Mouse (Mus musculus) MEL (cell line): ENCODE measurements around the gene Zfp335. TPM values are rescaled to one million over a fixed set of nuclear protein-coding genes. Genes with fewer than 3 reads are reported as not detected.

Experiments used
- DNase-seq: peaks from one replicate; pipeline ENCODE4 v3.0.0; 2011; ENCODE audit warnings: low read depth, low spot score
- H3K27ac ChIP-seq: 2 replicates; pipeline ENCODE4 v1.5.1; 2012; ENCODE audit warnings: low read depth, mild to moderate bottlenecking, control low read depth, low read length, moderate library complexity; ENCODE audit not compliant: control insufficient read depth
- H3K27me3 ChIP-seq, 2 experiments: fragments of 150-350 bp in 1 of 2; sonication (generic) in 1 of 2; 2 replicates each; pipeline ENCODE4 v1.6.1; 2012; ENCODE audit warnings: low read length in 2 of 2, mild to moderate bottlenecking in 2 of 2, improper control_type of control experiment in 1 of 2, moderate library complexity in 1 of 2; ENCODE audit not compliant: insufficient read depth in 2 of 2, control insufficient read depth in 1 of 2
- H3K36me3 ChIP-seq, 2 experiments: 2 replicates each; pipeline ENCODE4 v1.6.1; 2012 to 2014; ENCODE audit warnings: low read length in 2 of 2, improper control_type of control experiment in 1 of 2, inconsistent platforms in 1 of 2, mild to moderate bottlenecking in 1 of 2; ENCODE audit not compliant: insufficient read depth in 2 of 2, control insufficient read depth in 1 of 2
- H3K4me1 ChIP-seq, 2 experiments: fragments of 150-350 bp in 1 of 2; sonication (generic) in 1 of 2; 2 replicates each; pipeline ENCODE4 v1.6.1; 2012; ENCODE audit warnings: low read length in 2 of 2, improper control_type of control experiment in 1 of 2, mild to moderate bottlenecking in 1 of 2; ENCODE audit not compliant: insufficient read depth in 2 of 2, control insufficient read depth in 1 of 2
- H3K4me3 ChIP-seq, 2 experiments: fragments of 150-350 bp in 1 of 2; sonication (generic) in 1 of 2; 2 replicates each; pipeline ENCODE4 v1.5.1; 2012; ENCODE audit warnings: low read depth in 2 of 2, low read length in 2 of 2, mild to moderate bottlenecking in 2 of 2, moderate library complexity in 2 of 2, control low read depth in 1 of 2, improper control_type of control experiment in 1 of 2; ENCODE audit not compliant: control insufficient read depth in 1 of 2, insufficient read depth in 1 of 2
- H3K79me2 ChIP-seq: 2 replicates; pipeline ENCODE4 v1.6.1; 2012; ENCODE audit warnings: mild to moderate bottlenecking, low read length, moderate library complexity; ENCODE audit not compliant: control insufficient read depth, poor library complexity, insufficient read depth
- H3K9ac ChIP-seq: 2 replicates; pipeline ENCODE4 v1.6.1; 2012; ENCODE audit warnings: low read depth, mild to moderate bottlenecking, control low read depth, low read length, moderate library complexity; ENCODE audit not compliant: control insufficient read depth, poor library complexity, severe bottlenecking
- H3K9me3 ChIP-seq: fragments of 150-350 bp; sonication (generic); replicated peaks from 2 replicates; pipeline ENCODE4 v1.6.1; 2012; ENCODE audit warnings: mild to moderate bottlenecking, low read length, improper control_type of control experiment, moderate library complexity; ENCODE audit not compliant: insufficient read depth
- BHLHE40 ChIP-seq: IDR thresholded peaks from 2 replicates; pipeline ENCODE4 v1.6.1; 2012; ENCODE audit warnings: low read depth, mild to moderate bottlenecking, inconsistent platforms, low read length, improper control_type of control experiment, borderline replicate concordance
- CHD1 ChIP-seq: IDR thresholded peaks from 2 replicates; pipeline ENCODE4 v1.6.1; 2012; ENCODE audit warnings: low read depth, mild to moderate bottlenecking, inconsistent platforms, low read length, improper control_type of control experiment
- CHD2 ChIP-seq: IDR thresholded peaks from 2 replicates; pipeline ENCODE4 v1.6.1; 2011; ENCODE audit warnings: low read length, improper control_type of control experiment
- EP300 ChIP-seq, 2 experiments: IDR thresholded peaks; 2 replicates each; pipeline ENCODE4 v1.6.1; 2011; ENCODE audit warnings: improper control_type of control experiment in 2 of 2, low read length in 2 of 2, low read depth in 1 of 2, mild to moderate bottlenecking in 1 of 2
- ETS1 ChIP-seq: IDR thresholded peaks from 2 replicates; pipeline ENCODE4 v1.6.1; 2012; ENCODE audit warnings: low read depth, mild to moderate bottlenecking, inconsistent platforms, low read length, improper control_type of control experiment, moderate library complexity
- GABPA ChIP-seq: IDR thresholded peaks from 2 replicates; pipeline ENCODE4 v1.6.1; 2012; ENCODE audit warnings: low read depth, mild to moderate bottlenecking, inconsistent platforms, low read length, improper control_type of control experiment, moderate library complexity
- GATA1 ChIP-seq: IDR thresholded peaks from 2 replicates; pipeline ENCODE4 v1.6.1; 2011; ENCODE audit warnings: low read depth, low read length, improper control_type of control experiment
- HCFC1 ChIP-seq: IDR thresholded peaks from 2 replicates; pipeline ENCODE4 v1.6.1; 2012; ENCODE audit warnings: low read depth, mild to moderate bottlenecking, inconsistent platforms, low read length, improper control_type of control experiment, moderate library complexity
- JUND ChIP-seq: IDR thresholded peaks from 2 replicates; pipeline ENCODE4 v1.6.1; 2011; ENCODE audit warnings: low read depth, mild to moderate bottlenecking, improper control_type of control experiment, low read length
- KAT2A ChIP-seq: conservative IDR thresholded peaks from 2 replicates; pipeline ENCODE4 v1.6.1; 2012; ENCODE audit warnings: low read depth, low read length, improper control_type of control experiment, inconsistent platforms
- MEF2A ChIP-seq: IDR thresholded peaks from 2 replicates; pipeline ENCODE4 v1.6.1; 2014; ENCODE audit warnings: low read depth, mild to moderate bottlenecking, inconsistent platforms, low read length, improper control_type of control experiment; ENCODE audit not compliant: poor library complexity, insufficient replicate concordance, severe bottlenecking; ENCODE audit errors: extremely low read depth
- MXI1 ChIP-seq: IDR thresholded peaks from 2 replicates; pipeline ENCODE4 v1.6.1; 2011; ENCODE audit warnings: mild to moderate bottlenecking, low read depth, low read length, improper control_type of control experiment
- NELFE ChIP-seq: IDR thresholded peaks from 2 replicates; pipeline ENCODE4 v1.6.1; 2011; ENCODE audit warnings: low read depth, low read length, improper control_type of control experiment
- NRF1 ChIP-seq: IDR thresholded peaks from 2 replicates; pipeline ENCODE4 v1.6.1; 2014; ENCODE audit warnings: low read depth, mild to moderate bottlenecking, inconsistent platforms, low read length, improper control_type of control experiment, moderate library complexity; ENCODE audit not compliant: poor library complexity, insufficient read depth, severe bottlenecking
- POLR2A ChIP-seq, 2 experiments: IDR thresholded peaks; 2 replicates each; pipeline ENCODE4 v1.6.1; 2011 to 2012; ENCODE audit warnings: low read length in 2 of 2, mild to moderate bottlenecking in 2 of 2, control low read depth in 1 of 2, improper control_type of control experiment in 1 of 2, low read depth in 1 of 2, moderate library complexity in 1 of 2; ENCODE audit not compliant: control insufficient read depth in 1 of 2, insufficient read depth in 1 of 2, poor library complexity in 1 of 2
- POLR2AphosphoS2 ChIP-seq: IDR thresholded peaks from 2 replicates; pipeline ENCODE4 v1.6.1; 2011; ENCODE audit warnings: low read length, improper control_type of control experiment
- RCOR1 ChIP-seq: IDR thresholded peaks from 2 replicates; pipeline ENCODE4 v1.6.1; 2012; ENCODE audit warnings: low read depth, mild to moderate bottlenecking, inconsistent platforms, low read length, improper control_type of control experiment
- SMC3 ChIP-seq: IDR thresholded peaks from 2 replicates; pipeline ENCODE4 v1.6.1; 2011; ENCODE audit warnings: low read depth, low read length, improper control_type of control experiment
- TAL1 ChIP-seq: IDR thresholded peaks from 2 replicates; pipeline ENCODE4 v1.6.1; 2012; ENCODE audit warnings: mild to moderate bottlenecking, inconsistent platforms, low read length, moderate library complexity, mixed read lengths
- TBP ChIP-seq: IDR thresholded peaks from 2 replicates; pipeline ENCODE4 v1.8.0; 2011; ENCODE audit warnings: low read depth, low read length, improper control_type of control experiment
- TCF12 ChIP-seq: IDR thresholded peaks from 2 replicates; pipeline ENCODE4 v1.6.1; 2014; ENCODE audit warnings: low read depth, mild to moderate bottlenecking, inconsistent platforms, low read length, improper control_type of control experiment, moderate library complexity
- USF1 ChIP-seq: IDR thresholded peaks from 2 replicates; pipeline ENCODE4 v1.6.1; 2014; ENCODE audit warnings: low read depth, mild to moderate bottlenecking, inconsistent platforms, low read length, improper control_type of control experiment, moderate library complexity
- ZKSCAN1 ChIP-seq: IDR thresholded peaks from 2 replicates; pipeline ENCODE4 v1.6.1; 2012; ENCODE audit warnings: low read depth, mild to moderate bottlenecking, inconsistent platforms, low read length, improper control_type of control experiment, moderate library complexity
- ZMIZ1 ChIP-seq: IDR thresholded peaks from 2 replicates; pipeline ENCODE4 v1.6.1; 2012; ENCODE audit warnings: low read depth, mild to moderate bottlenecking, inconsistent platforms, low read length, improper control_type of control experiment, moderate library complexity
- ZNF384 ChIP-seq: IDR thresholded peaks from 2 replicates; pipeline ENCODE4 v1.6.1; 2012; ENCODE audit warnings: low read depth, mild to moderate bottlenecking, inconsistent platforms, low read length, improper control_type of control experiment
- polyA plus RNA-seq, 2 experiments: library from polyadenylated mRNA; stranded (reverse) in 1 of 2; unstranded in 1 of 2; fragments of >175 nt in 1 of 2; fragments of >200 nt in 1 of 2; gene quantifications; 2 replicates each; pipeline versions ENCODE4 v1.2.1 to v1.2.4; 2012; ENCODE audit warnings: low replicate concordance in 2 of 2, low read depth in 1 of 2; ENCODE audit not compliant: insufficient read length in 2 of 2, insufficient read depth in 1 of 2, missing spikeins in 1 of 2
- total RNA-seq: library from RNA; depleted of rRNA; stranded (reverse); fragments of 300-350 nt; gene quantifications from 2 replicates; pipeline ENCODE4 v1.2.3, GENCODE M21; 2012

Gene Zfp335
- total and polyA plus RNA-seq, 3 experiments, result 12.6 to 24.1 TPM; not detected in 1

DNA sequence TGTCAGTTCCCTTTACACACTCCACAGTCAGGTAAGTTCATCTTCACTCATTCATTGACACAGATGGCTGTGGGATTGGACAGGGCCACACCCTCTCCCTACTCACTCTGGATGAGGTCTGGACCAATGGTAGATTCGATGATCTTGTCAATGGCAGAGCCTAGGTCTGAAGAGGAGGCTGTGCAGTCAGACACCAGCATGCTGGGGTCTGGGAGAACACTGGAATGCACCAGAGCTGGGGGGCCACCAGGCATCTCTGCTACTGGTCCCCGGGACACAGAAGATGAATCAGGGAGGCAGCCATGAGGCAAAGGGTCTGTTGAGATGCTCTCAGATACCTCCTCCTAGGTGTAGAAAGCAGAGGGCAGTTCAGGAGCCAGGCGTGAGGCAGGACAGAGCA is 2.5 kb downstream of the Zfp335 start:
- Histone ChIP-seq H3K4me3 (no peak overlapping the region), H3K9ac (no peak overlapping the region), H3K79me2 (peaks cover 25% of the 10 kb centered on the region), H3K36me3 (peaks cover 10 to 14% of the 10 kb centered on the region in 2 experiments), H3K9me3 (no peaks in the 10 kb centered on the region), H3K4me1 (peaks cover 8 to 21% of the 10 kb centered on the region in 2 experiments), H3K27ac (no peak overlapping the region), H3K27me3 (no peaks in the 10 kb centered on the region)
- DNase-seq, result no peak
- TF ChIP-seq NELFE (no peak), ZNF384 (no peak), POLR2AphosphoS2 (no peak), ZMIZ1 (no peak), GATA1 (no peak), USF1 (no peak), HCFC1 (no peak), MXI1 (no peak), GABPA (no peak), KAT2A (no peak), EP300 (IDR thresholded peaks at IDR 0.05; ENCODE audit: low read depth in 1 of 2, low read length in 2 of 2) (no peak), RCOR1 (no peak), ZKSCAN1 (no peak), CHD1 (no peak), NRF1 (no peak), TCF12 (no peak), MEF2A (no peak), ETS1 (no peak)
- TF ChIP-seq, all 39 proteins: peak for 0

DNA sequence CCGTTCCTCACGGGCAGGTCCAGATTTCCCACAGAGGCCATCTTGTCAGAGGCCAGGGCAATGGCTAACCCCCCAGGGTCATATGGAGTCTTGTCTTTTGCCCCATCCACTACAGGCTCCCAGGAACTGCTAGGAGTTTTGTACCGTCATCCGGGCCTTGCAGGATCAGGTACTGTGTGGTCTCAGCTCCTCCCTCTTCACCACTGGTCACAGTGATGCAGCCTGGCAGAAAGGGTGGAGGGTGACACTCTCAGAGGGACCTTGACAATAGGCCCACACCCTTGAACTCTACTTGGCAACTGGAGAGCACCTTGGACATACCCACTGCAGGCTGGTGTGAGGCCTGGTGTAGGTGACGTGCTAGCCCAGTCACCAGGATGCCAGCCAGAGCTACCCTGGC is 3.5 kb downstream of the Zfp335 start:
- no peak for DNase-seq
- peaks cover 0 to 15% of the 10 kb centered on the region in 2 experiments for H3K4me1 ChIP-seq
- no peaks in the 10 kb centered on the region for H3K27me3 ChIP-seq
- TF ChIP-seq CHD2, result no peak
- no peak for TF ChIP-seq POLR2A (IDR thresholded peaks at IDR 0.05; ENCODE audit: control insufficient read depth in 1 of 2, insufficient read depth in 1 of 2, low read depth in 1 of 2, low read length in 2 of 2, poor library complexity in 1 of 2)
- no peak for TF ChIP-seq TCF12
- no peak for TF ChIP-seq JUND
- TF ChIP-seq TBP, result no peak
- TF ChIP-seq BHLHE40, result no peak
- TF ChIP-seq SMC3, result no peak
- no peak for TF ChIP-seq RCOR1
- no peak for TF ChIP-seq CHD1
- no peak for TF ChIP-seq TAL1
- no peak for TF ChIP-seq ZMIZ1
- no peak for TF ChIP-seq GATA1
- no peaks in the 10 kb centered on the region for H3K9me3 ChIP-seq
- no peak overlapping the region for H3K4me3 ChIP-seq
- no peak overlapping the region for H3K9ac ChIP-seq
- no peak overlapping the region for H3K27ac ChIP-seq
- H3K79me2 ChIP-seq, result peaks cover 25% of the 10 kb centered on the region
- peaks cover 8 to 10% of the 10 kb centered on the region in 2 experiments for H3K36me3 ChIP-seq
